Mouse (Mus musculus) megakaryocyte progenitor cell, adult 5-6 weeks (primary cell): ENCODE measurements around the gene Pmch. TPM values are rescaled to one million over a fixed set of nuclear protein-coding genes. Genes with fewer than 3 reads are reported as not detected.

Experiments used
- ATAC-seq: replicated peaks from 2 replicates; pipeline ENCODE4 v1.8.0; 2016; ENCODE audit warnings: mild to moderate bottlenecking, moderate TSS enrichment, inconsistent platforms; ENCODE audit not compliant: poor library complexity
- total RNA-seq, 2 experiments: library from RNA; stranded (forward) in 1 of 2; stranded (reverse) in 1 of 2; fragments of 157-497, 149-512 nt in 1 of 2; fragments of 200-1000 nt in 1 of 2; gene quantifications; 2 replicates each; pipeline versions ENCODE4 v1.2.3 to v1.2.4; 2015 to 2017

Pmch gene
- total RNA-seq (2015) (not detected in 2 replicates), total RNA-seq (2017) (0.84 TPM in 1 of 2 replicates, not detected in the other)

GRCm38 (mm10) chr10:88090772-88091171, at the start of gene Pmch:
Gene Pmch (plus strand): TSS chr10:88091072.
- ATAC-seq, result no peak

GRCm38 (mm10) chr10:88044297-88044696, 46.6 kb upstream of the Pmch start:
- no peak for ATAC-seq

GRCm38 (mm10) chr10:88046098-88046771, 44.6 kb upstream of the Pmch start:
- ATAC-seq, result no peak

- ATAC-seq, result peak; percentile 84
These were observed 36.5 kb upstream of the Pmch start for GRCm38 (mm10) chr10:88054233-88054985.

- peak; percentile 59 for ATAC-seq
These were observed 33.8 kb upstream of the Pmch start for GRCm38 (mm10) chr10:88056950-88057649.

- ATAC-seq, result no peak
These were observed 27.4 kb upstream of the Pmch start for GRCm38 (mm10) chr10:88063436-88063835.

GRCm38 (mm10) chr10:88064872-88065271, 26.0 kb upstream of the Pmch start:
- no peak for ATAC-seq

GRCm38 (mm10) chr10:88067377-88067776, 23.5 kb upstream of the Pmch start:
- no peak for ATAC-seq

GRCm38 (mm10) chr10:88106169-88106568, 15.3 kb downstream of the Pmch start:
- no peak for ATAC-seq

GRCm38 (mm10) chr10:88113290-88113689, 22.4 kb downstream of the Pmch start:
- no peak for ATAC-seq

- ATAC-seq, result no peak
These were observed 28.8 kb downstream of the Pmch start for GRCm38 (mm10) chr10:88119721-88120120.

GRCm38 (mm10) chr10:88135630-88136029, 44.8 kb downstream of the Pmch start:
- ATAC-seq, result no peak

Other genes with a start within 250 kb of the Pmch start
- gene Igf1, start 232.8 kb upstream of the Pmch start, total RNA-seq (2015), result 0.10 and 0.49 TPM in 2 replicates
- 0.04 TPM in 1 of 2 replicates, not detected in the other for gene Igf1, start 232.8 kb upstream of the Pmch start, total RNA-seq (2017)
- gene Parpbp, start 55.9 kb downstream of the Pmch start, total RNA-seq (2015), result 16.8 and 19.9 TPM in 2 replicates
- gene Parpbp, start 55.9 kb downstream of the Pmch start, total RNA-seq (2017), result 33.9 and 34.0 TPM in 2 replicates
- gene Nup37, start 55.9 kb downstream of the Pmch start, total RNA-seq (2015), result 67.5 and 73.7 TPM in 2 replicates
- 69.6 and 78.1 TPM in 2 replicates for gene Nup37, start 55.9 kb downstream of the Pmch start, total RNA-seq (2017)
- 90.1 and 96.6 TPM in 2 replicates for gene Washc3, start 110.0 kb downstream of the Pmch start, total RNA-seq (2015)
- 38.7 and 50.3 TPM in 2 replicates for gene Washc3, start 110.0 kb downstream of the Pmch start, total RNA-seq (2017)